Mouse (Mus musculus): ENCODE data around the gene Wfdc3. TPM values are rescaled to one million over a fixed set of nuclear protein-coding genes. Genes with fewer than 3 reads are reported as not detected.

Gene Wfdc3
- total RNA-seq, 2 experiments from 2014 or later, result not detected

GRCm38 (mm10) chr2:164776130-164776529, 30.4 kb upstream of the Wfdc3 start:
- DNase-seq, result no peak

DNA sequence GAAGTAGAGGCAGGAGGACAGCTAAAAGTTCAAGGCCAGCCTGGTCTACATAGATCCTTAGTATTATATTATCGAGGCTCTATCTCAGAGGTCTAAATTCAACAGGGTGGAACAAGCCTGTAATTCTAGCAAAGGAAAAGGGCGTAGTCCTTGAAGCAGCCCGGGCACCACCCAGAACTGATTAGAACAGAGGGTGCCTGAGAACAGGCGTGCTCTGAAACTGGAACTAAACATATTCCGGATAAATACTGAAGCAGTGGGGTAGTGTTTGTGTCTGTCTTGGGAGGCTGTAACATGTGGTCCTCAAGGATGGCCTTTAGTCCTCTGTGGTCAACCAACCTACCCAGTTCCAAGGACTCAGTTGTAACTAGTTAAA, 28.2 kb upstream of the Wfdc3 start:
- no peak for DNase-seq

DNA sequence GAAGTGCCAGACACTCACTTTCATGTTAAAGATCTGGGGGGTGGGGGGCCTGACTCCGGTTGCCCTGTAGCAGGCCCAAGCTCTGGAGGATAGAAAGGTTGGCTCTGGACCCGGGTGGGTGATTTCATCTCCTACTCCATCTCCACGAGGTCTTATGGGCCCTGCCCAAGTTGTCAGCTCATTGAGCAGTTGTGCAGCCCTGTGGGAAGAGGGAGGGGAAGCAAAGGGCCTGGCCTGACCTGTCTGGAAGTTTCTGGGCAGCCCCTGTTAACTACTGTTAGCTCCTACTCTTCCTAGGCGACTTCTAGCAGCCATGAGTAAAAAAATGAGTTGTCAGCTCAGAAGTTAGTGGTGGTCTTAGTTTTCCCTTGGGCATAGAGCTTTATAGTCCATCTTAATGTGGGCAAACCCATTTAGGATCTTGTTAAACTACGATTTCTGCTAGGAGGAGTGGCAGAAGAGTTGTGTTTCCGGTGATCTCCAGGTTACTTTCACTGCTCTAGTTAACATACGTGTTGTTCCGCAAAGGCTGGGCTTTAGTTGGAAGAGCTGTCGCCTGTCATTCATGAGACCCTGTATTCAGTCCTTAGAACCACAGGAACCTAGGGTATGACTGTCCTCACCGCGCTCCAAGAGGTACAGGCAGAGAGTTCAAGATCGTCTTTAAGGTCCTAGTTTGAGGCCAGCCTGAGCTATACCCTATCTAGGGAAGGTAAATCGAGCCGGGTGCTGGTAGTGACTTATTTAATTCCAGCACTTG, 27.7 kb upstream of the Wfdc3 start:
- no peak for DNase-seq

DNA sequence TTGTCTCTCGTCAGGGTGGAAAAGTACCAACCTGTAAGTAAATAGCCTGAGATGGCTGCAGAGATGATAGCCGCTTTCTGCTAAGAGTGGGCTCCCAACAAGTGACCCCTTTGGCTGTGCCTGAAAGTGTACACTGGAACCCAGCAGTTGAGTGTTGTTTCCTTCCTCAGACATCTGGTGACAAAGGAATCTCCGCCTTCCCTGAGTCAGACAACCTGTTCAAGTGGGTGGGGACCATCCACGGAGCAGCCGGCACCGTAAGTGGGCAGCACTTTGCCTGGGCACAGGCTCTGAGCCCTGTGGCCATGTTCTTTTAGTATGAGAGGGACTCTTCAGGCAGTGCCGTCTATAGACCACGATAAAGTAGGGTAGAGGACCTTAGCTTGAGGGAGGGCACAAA, 25.4 kb upstream of the Wfdc3 start:
- no peak for DNase-seq

DNA sequence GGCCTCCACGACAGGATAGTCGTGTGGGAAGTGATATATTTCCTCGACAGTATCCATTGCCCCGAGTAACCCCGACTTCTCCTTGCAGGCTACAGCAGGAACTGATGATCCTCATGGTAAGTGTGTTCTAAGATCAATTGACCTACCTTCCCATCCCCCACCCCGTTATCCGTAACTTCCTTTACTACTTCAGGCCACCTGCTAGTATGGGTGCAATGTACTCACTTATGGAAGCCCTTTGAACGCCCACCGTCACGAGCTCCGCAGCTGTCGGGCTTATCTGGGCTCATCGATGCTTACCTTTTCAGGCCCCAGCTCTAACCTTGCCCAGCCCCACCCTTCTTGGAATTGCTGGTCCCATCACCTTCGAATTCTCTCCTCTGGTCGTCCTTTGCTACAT, 24.5 kb upstream of the Wfdc3 start:
- DNase-seq, result no peak

- DNase-seq, result peak; percentile 94
Observed at GRCm38 (mm10) chr2:164769258-164770037, 23.7 kb upstream of the Wfdc3 start, which contains the start of gene Ube2c. TSS of gene Ube2c (plus strand) at chr2:164769898.

DNA sequence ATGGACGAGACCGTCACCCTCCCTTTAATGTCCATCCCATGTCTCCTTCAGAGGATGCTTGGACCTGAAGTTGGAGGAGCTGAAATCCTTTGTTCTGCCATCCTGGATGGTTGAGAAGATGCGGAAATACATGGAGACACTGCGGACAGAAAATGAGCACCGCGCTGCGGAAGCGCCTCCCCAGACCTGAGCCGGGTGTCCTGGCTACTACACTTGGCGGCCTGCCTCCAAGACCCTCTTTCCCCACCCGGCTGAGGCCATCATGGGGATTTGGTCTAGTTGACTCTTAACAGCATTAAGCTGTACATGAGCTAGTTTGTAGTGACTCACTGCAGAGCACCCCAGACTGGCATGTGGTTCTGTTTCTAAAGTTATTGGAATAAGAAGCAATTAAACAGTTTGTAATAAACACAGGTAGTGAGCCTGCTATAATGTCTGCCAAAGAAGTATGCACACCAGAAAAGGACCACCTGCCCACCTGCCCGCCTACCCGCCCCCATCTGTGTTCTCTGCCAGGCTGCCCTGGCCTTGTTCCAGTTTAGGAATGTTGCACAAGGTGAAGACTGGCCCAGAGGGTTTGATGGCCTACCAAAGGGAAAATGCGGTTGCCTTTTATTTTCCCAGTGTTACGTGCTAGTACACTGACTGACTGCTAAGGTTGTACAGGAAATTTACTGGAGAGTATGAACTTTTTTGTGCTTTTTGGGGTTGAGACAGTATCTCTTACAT, 22.2 kb upstream of the Wfdc3 start:
- DNase-seq, result no peak

- DNase-seq, result no peak
Observed at GRCm38 (mm10) chr2:164765841-164766240, 20.1 kb upstream of the Wfdc3 start.

- DNase-seq, result no peak
Observed at GRCm38 (mm10) chr2:164762593-164762992, 16.9 kb upstream of the Wfdc3 start.

DNA sequence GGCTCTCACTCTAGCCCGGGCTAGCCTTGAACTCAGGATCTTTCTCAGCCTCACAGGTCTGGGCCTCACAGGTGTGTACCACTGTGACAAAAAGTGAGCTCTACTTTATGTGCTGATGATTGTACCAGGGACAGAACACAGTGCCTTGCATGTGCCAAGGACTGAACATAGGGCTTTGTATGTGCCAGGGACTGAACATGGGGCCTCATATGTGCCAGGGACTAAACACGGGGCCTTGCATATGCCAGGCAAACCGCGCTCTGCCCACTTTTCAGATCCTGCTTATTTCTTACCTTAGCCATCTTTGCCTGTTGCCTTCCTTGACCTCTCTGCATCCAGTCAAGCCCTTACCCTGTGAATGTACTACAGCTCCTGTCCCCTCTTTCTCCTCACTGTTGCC, 16.2 kb upstream of the Wfdc3 start:
- no peak for DNase-seq

- DNase-seq, result no peak
Observed at GRCm38 (mm10) chr2:164761502-164761901, 15.8 kb upstream of the Wfdc3 start.

- no peak for DNase-seq
Observed at GRCm38 (mm10) chr2:164760059-164760833, 14.5 kb upstream of the Wfdc3 start.

DNA sequence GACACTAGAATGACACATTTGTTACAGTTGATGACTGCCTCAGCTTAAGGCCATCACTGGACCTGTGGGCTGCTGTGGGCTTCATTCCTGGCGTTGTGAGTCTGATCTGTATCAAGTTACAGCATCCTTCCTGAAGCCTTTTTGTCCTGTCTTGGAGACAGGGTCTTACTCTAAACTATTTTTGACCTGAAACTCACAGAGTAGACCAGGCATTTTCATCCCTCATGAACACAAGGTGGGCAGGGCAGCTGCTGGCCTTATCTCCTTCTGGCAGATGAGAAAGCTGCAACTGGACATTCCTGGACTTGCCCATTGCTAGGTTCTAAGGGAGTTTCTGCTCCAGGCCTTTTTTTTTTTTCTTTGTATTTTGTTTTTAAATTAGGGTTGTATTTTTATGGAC, 13.0 kb upstream of the Wfdc3 start:
- DNase-seq, result no peak

- DNase-seq, result no peak
Observed at GRCm38 (mm10) chr2:164757841-164758240, 12.1 kb upstream of the Wfdc3 start.

DNA sequence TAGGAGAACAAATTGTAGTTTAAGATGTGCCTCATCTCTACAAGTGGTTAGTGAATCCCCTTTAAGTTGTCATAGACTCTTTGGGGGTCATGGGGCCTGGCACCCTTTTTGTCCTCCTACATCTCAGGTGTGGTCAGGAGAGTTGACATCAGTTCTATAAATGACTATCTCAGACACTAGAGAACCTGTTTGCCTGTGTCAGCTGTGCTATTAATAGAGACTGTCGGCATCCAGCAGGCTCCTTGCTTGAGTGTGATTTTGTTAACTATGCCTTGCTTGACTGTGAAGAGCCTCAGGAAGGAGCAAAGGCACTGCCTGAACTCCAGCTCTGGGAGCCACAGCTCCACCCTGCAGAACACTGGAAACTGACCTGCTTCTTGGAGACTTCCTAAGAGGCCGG, 9.1 kb upstream of the Wfdc3 start:
- no peak for DNase-seq

DNA sequence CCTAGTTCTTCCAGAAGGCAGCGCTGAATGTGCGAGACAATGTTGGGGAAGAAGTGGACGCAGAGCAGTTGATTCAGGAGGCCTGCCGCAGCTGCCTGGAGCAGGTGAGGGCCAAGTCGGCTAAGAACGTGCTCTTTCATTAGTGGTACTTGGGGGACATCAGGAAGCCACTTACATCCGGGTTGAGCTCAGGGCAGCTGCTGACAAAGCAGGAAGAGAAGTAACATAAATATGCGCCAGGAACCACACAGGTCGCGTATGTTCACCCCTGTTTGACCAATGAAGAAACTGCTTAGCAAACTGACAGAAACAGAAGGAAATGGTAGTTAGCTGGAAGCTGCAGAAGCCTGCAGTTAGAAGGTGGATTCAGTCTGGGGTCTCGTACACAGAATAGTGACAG, 8.4 kb upstream of the Wfdc3 start:
- no peak for DNase-seq

DNA sequence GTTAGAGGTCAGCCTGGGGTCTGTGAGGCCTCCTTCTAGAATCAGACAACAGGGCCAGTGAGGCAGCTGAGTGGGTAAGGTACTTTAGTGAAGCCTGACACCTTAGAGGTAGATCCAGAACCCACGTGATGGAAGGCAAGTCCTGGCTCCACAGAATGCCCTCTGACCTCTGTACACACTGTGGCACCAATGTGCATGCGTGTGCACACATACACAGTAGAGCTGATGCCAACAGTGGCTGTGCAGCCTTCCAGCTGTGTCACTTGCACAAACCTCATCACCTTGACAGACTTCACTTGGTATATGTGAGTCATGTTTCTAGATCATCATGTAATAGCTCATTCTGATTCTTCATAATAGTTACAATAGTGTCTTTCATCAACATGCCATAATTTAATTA, 6.7 kb upstream of the Wfdc3 start:
- no peak for DNase-seq

DNA sequence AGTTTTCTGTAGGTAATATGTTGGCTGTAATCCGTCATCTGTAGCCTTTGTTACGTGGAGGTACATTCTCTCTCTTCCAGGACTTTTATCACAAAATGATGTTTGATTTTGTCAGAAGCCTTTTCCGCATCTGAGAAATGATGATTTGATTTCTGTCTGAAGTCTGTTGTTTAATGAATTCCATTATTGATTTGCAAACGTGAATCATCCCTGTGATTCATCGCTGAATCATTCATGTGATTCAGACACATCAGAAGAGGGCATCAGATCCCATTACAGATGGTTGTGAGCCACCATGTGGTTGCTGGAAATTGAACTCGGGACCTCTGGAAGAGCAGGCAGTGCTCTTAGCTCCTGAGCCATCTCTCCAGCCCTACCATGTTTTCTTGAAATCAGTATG, 3.3 kb upstream of the Wfdc3 start:
- no peak for DNase-seq

DNA sequence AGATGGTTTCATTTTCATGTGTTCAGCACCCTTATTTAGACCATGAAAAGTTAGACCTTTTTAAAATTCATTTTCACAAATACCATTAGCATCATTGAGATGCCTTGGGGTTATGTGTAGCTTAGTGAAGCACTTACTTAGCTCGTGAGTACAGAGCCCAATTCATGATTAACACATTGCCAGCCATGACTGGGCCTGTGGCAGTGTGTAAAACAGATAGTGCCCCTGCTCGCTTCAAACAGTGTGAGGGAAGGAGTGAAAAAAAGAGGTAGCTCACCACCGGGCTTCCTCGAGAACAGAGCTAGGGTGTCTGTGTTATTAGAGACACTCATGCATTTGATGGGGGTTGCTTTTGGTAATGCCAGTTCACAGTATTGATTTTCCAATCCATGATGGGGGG, 2.5 kb upstream of the Wfdc3 start:
- no peak for DNase-seq

- DNase-seq, result no peak
Observed at GRCm38 (mm10) chr2:164746693-164747092, 962 bp upstream of the Wfdc3 start.

DNA sequence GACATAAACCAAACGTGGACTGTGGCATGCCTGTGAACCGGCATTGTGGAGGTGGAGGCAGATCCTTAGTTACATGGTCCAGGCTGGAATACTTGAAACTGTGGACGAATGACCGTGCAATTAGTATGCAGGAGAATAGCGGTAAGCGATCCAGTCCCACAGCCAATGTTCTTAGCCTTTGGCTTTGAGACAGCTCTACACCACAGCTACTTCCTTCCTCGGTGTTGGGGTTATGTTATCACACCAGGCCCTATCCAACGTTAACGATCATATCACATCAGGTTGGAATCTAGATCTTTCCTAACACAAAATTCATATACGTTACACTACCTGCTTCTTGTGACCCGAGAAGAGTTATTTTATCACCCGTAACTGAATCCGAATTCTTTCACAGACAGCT, 744 bp downstream of the Wfdc3 start:
- DNase-seq, result no peak

DNA sequence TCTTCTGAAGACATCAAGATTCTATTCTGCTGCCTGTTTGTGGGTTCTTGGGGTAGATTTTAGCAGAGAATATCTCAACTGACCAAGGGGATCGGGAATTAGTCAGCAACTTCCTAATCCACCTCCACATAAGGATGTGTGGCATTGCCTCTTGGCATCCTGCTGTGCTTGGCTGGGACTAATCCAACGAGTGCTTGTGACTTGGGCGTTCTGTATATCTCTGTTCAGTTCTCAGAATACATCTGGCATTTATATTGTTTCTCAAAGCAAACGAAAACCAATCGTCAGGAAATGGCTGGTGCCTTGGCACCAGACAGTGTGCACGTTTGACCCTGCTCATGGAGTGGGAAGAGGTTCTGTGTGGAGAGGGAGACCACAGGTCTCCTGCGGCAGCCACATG, 5.9 kb downstream of the Wfdc3 start:
- no peak for DNase-seq

All from gastrocnemius, postnatal 10 days (tissue).